Mouse (Mus musculus) megakaryocyte progenitor cell, adult 5-6 weeks (primary cell): ENCODE results near the gene Rbm17. TPM values are rescaled to one million over a fixed set of nuclear protein-coding genes. Genes with fewer than 3 reads are reported as not detected.
A peak's percentile ranks its signal among the peaks of the same experiment; 100 is the strongest.

ENCODE experiments used
- ATAC-seq: replicated peaks from 2 replicates; pipeline ENCODE4 v1.8.0; 2016; ENCODE audit warnings: mild to moderate bottlenecking, moderate TSS enrichment, inconsistent platforms; ENCODE audit not compliant: poor library complexity
- total RNA-seq, 2 experiments: library from RNA; stranded (forward) in 1 of 2; stranded (reverse) in 1 of 2; fragments of 157-497, 149-512 nt in 1 of 2; fragments of 200-1000 nt in 1 of 2; gene quantifications; 2 replicates each; pipeline versions ENCODE4 v1.2.3 to v1.2.4; 2015 to 2017

Rbm17 gene
- total RNA-seq, 2 experiments from 2014 or later, result 129 to 153 TPM

- ATAC-seq, result no peak
Observed at GRCm38 (mm10) chr2:11597906-11598305, 6.0 kb downstream of the Rbm17 start.

GRCm38 (mm10) chr2:11596690-11597089 lies 7.3 kb downstream of the Rbm17 start:
- peak; percentile 76 for ATAC-seq

GRCm38 (mm10) chr2:11587996-11588395 lies 16.0 kb downstream of the Rbm17 start:
- ATAC-seq, result no peak; the same call in 1 of the 2 replicates

GRCm38 (mm10) chr2:11579399-11579798 lies 24.6 kb downstream of the Rbm17 start:
- no peak for ATAC-seq

GRCm38 (mm10) chr2:11578187-11578586 lies 25.8 kb downstream of the Rbm17 start:
- ATAC-seq, result no peak

GRCm38 (mm10) chr2:11573684-11574083 lies 30.3 kb downstream of the Rbm17 start:
- ATAC-seq, result no peak

GRCm38 (mm10) chr2:11571004-11571535 lies 32.9 kb downstream of the Rbm17 start:
- 0 out of 2 replicates have a peak, but pooled peaks have one; percentile 15 for ATAC-seq

- ATAC-seq, result no peak
Observed at GRCm38 (mm10) chr2:11568471-11568870, 35.5 kb downstream of the Rbm17 start.

- peak; percentile 66 for ATAC-seq
Observed at GRCm38 (mm10) chr2:11567781-11568362, 36.1 kb downstream of the Rbm17 start.

GRCm38 (mm10) chr2:11566898-11567297 lies 37.1 kb downstream of the Rbm17 start:
- ATAC-seq, result no peak

GRCm38 (mm10) chr2:11566241-11566640 lies 37.7 kb downstream of the Rbm17 start:
- ATAC-seq, result no peak; the same call in 1 of the 2 replicates

GRCm38 (mm10) chr2:11564768-11565167 lies 39.2 kb downstream of the Rbm17 start:
- peak; percentile 56 for ATAC-seq

GRCm38 (mm10) chr2:11563256-11563655 lies 40.7 kb downstream of the Rbm17 start:
- ATAC-seq, result no peak

GRCm38 (mm10) chr2:11558654-11559053 lies 45.3 kb downstream of the Rbm17 start:
- ATAC-seq, result no peak

GRCm38 (mm10) chr2:11557244-11557643 lies 46.7 kb downstream of the Rbm17 start:
- ATAC-seq, result no peak

GRCm38 (mm10) chr2:11555316-11555715 lies 48.6 kb downstream of the Rbm17 start:
- ATAC-seq, result no peak

- ATAC-seq, result peak; percentile 83
Observed at GRCm38 (mm10) chr2:11553471-11554400, 50.2 kb downstream of the Rbm17 start, which contains the start of gene Pfkfb3. Pfkfb3 (minus strand) TSS chr2:11554077.

GRCm38 (mm10) chr2:11552966-11553451 lies 50.9 kb downstream of the Rbm17 start:
- ATAC-seq, result peak; percentile 3; the same call in 1 of the 2 replicates

- no peak for ATAC-seq
Observed at GRCm38 (mm10) chr2:11552297-11552821, 51.6 kb downstream of the Rbm17 start.

GRCm38 (mm10) chr2:11551726-11552125 lies 52.2 kb downstream of the Rbm17 start:
- ATAC-seq, result no peak

GRCm38 (mm10) chr2:11548508-11548907 lies 55.4 kb downstream of the Rbm17 start:
- peak; percentile 24 for ATAC-seq
